Mouse (Mus musculus) lung, postnatal 4 days (tissue): ENCODE measurements at regions not wholly inside any gene's neighbourhood (a gene's known extent, or its start where the extent isn't known, plus 50 kb on each side); places are given as distances from the start of the nearest gene placed in this dataset.
A peak's percentile ranks its signal among the peaks of the same experiment; 100 is the strongest.
"Not testable (repeated sequence)": the region's sequence is repeated elsewhere in the genome, so short reads cannot be mapped to it uniquely, and the experiment has no call there.

Experiments
- DNase-seq, 2 experiments: peaks; one replicate each; pipeline ENCODE4 v3.0.0; 2021

- no peak for DNase-seq
Measured at GRCm38 (mm10) chr3:84390769-84391168, 84.1 kb upstream of the Trim2 start.

GRCm38 (mm10) chr3:84388486-84388885 is 81.8 kb upstream of the Trim2 start:
- DNase-seq, result no peak

GRCm38 (mm10) chr3:84385656-84386055 is 79.0 kb upstream of the Trim2 start:
- DNase-seq, result peak in 1 of 2 experiments; percentile 43

- no peak for DNase-seq
Measured at GRCm38 (mm10) chr3:84383559-84383958, 76.9 kb upstream of the Trim2 start.

- not testable (repeated sequence) for DNase-seq
Measured at GRCm38 (mm10) chr3:84383038-84383437, 76.4 kb upstream of the Trim2 start.

GRCm38 (mm10) chr3:84382006-84382405 is 75.3 kb upstream of the Trim2 start:
- no peak for DNase-seq

- no peak for DNase-seq
Measured at GRCm38 (mm10) chr3:84378987-84379556, 72.4 kb upstream of the Trim2 start.

- no peak for DNase-seq
Measured at GRCm38 (mm10) chr3:84376510-84376909, 69.8 kb upstream of the Trim2 start.

- peak in 1 of 2 experiments; percentile 47 for DNase-seq
Measured at GRCm38 (mm10) chr3:84375832-84376231, 69.2 kb upstream of the Trim2 start.

- no peak for DNase-seq
Measured at GRCm38 (mm10) chr3:84371842-84372241, 65.2 kb upstream of the Trim2 start.

- DNase-seq, result no peak
Measured at GRCm38 (mm10) chr3:84367145-84367740, 60.6 kb upstream of the Trim2 start.

GRCm38 (mm10) chr3:84358672-84359071 is 52.0 kb upstream of the Trim2 start:
- no peak for DNase-seq

GRCm38 (mm10) chr3:84356690-84357014 is 50.0 kb upstream of the Trim2 start:
- DNase-seq, result no peak
